Mouse (Mus musculus) kidney, embryonic 16.5 days (tissue): Measurements from ENCODE around the gene Vegfa. TPM values are rescaled to one million over a fixed set of nuclear protein-coding genes. Genes with fewer than 3 reads are reported as not detected.
A peak's percentile ranks its signal among the peaks of the same experiment; 100 is the strongest.

Source experiments
- ATAC-seq: fragments of 200-750 bp; cut with Nextera tagmentation; 2 replicates; pipeline ENCODE4 v1.8.0; 2017; ENCODE audit warnings: moderate TSS enrichment; ENCODE audit not compliant: low FRiP score, low TSS enrichment
- H3K27ac ChIP-seq: fragments of 300-500 bp; sonication (generic); 2 replicates; pipeline ENCODE4 v1.5.1; 2014; ENCODE audit warnings: low read length
- H3K27me3 ChIP-seq: fragments of 300-500 bp; sonication (generic); 2 replicates; pipeline ENCODE4 v1.6.1; 2014; ENCODE audit warnings: low read length, control low read depth, mixed read lengths; ENCODE audit not compliant: insufficient read depth
- H3K36me3 ChIP-seq: fragments of 300-500 bp; sonication (generic); 2 replicates; pipeline ENCODE4 v1.6.1; 2014; ENCODE audit warnings: low read length, control low read depth, mixed read lengths; ENCODE audit not compliant: insufficient read depth
- H3K4me1 ChIP-seq: fragments of 300-500 bp; sonication (generic); 2 replicates; pipeline ENCODE4 v1.6.1; 2014; ENCODE audit warnings: low read length, control low read depth, mixed read lengths; ENCODE audit not compliant: insufficient read depth
- H3K4me2 ChIP-seq: fragments of 300-500 bp; sonication (generic); replicated peaks from 2 replicates; pipeline ENCODE4 v1.6.1; 2014; ENCODE audit warnings: low read depth, low read length
- H3K4me3 ChIP-seq: fragments of 300-500 bp; sonication (generic); 2 replicates; pipeline ENCODE4 v1.5.1; 2014; ENCODE audit warnings: mild to moderate bottlenecking, low read length
- H3K9ac ChIP-seq: fragments of 300-500 bp; sonication (generic); replicated peaks from 2 replicates; pipeline ENCODE4 v1.6.1; 2014; ENCODE audit warnings: low read length
- H3K9me3 ChIP-seq: fragments of 300-500 bp; sonication (generic); 2 replicates; pipeline ENCODE4 v1.6.1; 2016; ENCODE audit warnings: low read length, control low read depth
- WGBS: fragments of 180-500 bp; shearing (Covaris S2); extraction: QIAGEN DNeasy Blood & Tissue Kit; methylation state at CpG from one replicate; pipeline ENCODE4 v1.1.7; 2014; 5-methylcytosine and 5-hydroxymethylcytosine counted together
- polyA plus RNA-seq: library from polyadenylated mRNA; unstranded; fragments of >200 nt; fragmentation: Nextera tagmentation; extraction: Ambion mirVana; gene quantifications from 2 replicates; pipeline ENCODE4 v1.2.1, GENCODE M21; 2015

Vegfa gene
- polyA plus RNA-seq, 1 experiment from 2014 or later, result 5.9 TPM

DNA sequence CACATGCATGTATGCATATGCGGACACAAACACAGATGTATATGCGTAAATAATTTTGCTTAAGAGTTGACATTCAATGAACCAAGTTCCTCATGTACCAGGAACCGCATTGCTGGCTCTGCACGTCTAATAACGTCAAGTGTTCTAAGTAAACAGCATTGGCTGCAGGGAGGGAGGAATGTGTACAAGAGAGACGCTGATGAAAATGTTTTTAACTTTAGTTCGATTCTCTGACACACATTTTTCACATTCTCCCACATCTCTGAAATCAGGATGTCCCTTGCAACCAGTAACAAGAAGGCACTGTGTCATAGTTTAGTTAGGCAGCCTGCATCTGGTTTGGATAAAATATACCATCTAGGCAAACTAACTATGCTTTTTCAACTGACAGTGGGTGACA is 23.6 kb upstream of the Vegfa start:
- H3K9me3 ChIP-seq, result no peaks in the 10 kb centered on the region
- no peak overlapping the region for H3K4me3 ChIP-seq
- peaks cover 29% of the 10 kb centered on the region for H3K4me1 ChIP-seq
- no peak for ATAC-seq
- no peaks in the 10 kb centered on the region for H3K36me3 ChIP-seq
- H3K27me3 ChIP-seq, result no peaks in the 10 kb centered on the region
- no peak overlapping the region for H3K27ac ChIP-seq
- no peak overlapping the region for H3K4me2 ChIP-seq
- H3K9ac ChIP-seq, result no peak overlapping the region
- 68% methylated on average over 7 of the region's 7 CpGs for WGBS

DNA sequence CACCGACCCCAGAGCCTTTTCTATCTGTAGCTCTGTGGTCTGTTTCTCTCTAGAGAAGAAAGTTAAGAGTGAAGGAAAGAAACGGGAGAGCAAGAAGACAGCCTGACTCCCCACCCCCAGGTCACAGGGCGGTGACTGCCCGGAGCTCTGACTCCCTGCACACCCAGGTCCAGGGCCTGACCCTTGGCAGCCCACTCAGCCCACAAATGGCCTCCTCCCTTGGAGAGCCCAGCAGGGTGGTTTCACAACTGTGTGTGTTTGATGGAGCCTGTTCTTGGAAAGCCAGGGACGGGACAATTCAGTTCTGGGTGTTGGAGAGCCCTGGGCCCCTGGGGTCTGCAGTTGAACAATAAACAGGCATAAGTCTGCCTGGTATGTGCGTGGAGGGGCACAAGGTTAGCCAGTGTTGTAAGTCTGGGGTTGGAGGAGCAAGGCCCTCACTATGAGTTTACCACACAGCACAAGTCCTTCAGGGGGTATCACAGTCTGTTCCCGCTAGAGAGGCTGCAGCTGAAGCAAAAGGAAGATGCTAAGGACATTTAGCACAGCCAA is 21.2 kb upstream of the Vegfa start:
- WGBS, result 65% methylated on average over 7 of the region's 7 CpGs
- H3K4me1 ChIP-seq, result peaks cover 36% of the 10 kb centered on the region
- no peak overlapping the region for H3K27ac ChIP-seq
- no peak for ATAC-seq
- no peak overlapping the region for H3K9ac ChIP-seq
- no peaks in the 10 kb centered on the region for H3K27me3 ChIP-seq
- no peak overlapping the region for H3K4me2 ChIP-seq
- no peaks in the 10 kb centered on the region; the same call in 1 of the 2 replicates for H3K9me3 ChIP-seq
- H3K4me3 ChIP-seq, result no peak overlapping the region
- H3K36me3 ChIP-seq, result no peaks in the 10 kb centered on the region

DNA sequence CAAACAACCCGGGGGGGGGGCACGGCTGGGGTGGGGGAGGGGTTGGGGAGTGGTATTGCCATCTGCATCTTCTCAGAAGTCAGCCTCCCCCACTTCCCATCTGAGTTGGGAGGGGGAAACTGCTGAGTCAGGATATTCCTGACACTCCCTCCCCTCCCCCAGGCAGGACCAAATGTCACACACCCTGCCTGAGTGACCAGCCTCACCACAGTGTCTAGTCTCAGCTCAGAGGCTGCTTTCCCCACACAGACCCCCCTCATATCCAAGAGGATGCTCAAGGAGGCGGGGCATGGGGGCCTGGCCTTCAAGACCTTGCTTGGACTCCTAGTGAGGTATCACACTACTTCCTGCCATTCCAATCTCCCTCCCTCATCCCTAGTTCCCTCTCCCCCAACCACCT is 20.0 kb upstream of the Vegfa start:
- H3K27me3 ChIP-seq, result no peaks in the 10 kb centered on the region
- H3K27ac ChIP-seq, result no peak overlapping the region
- H3K9ac ChIP-seq, result no peak overlapping the region; the same call in 1 of the 2 replicates
- no peak overlapping the region for H3K4me3 ChIP-seq
- H3K4me2 ChIP-seq, result no peak overlapping the region
- peaks cover 36% of the 10 kb centered on the region for H3K4me1 ChIP-seq
- WGBS, result 25% methylated on average over 3 of the region's 3 CpGs
- peaks cover 5% of the 10 kb centered on the region; the same call in 1 of the 2 replicates for H3K9me3 ChIP-seq
- no peaks in the 10 kb centered on the region for H3K36me3 ChIP-seq
- peak; percentile 54 for ATAC-seq

DNA sequence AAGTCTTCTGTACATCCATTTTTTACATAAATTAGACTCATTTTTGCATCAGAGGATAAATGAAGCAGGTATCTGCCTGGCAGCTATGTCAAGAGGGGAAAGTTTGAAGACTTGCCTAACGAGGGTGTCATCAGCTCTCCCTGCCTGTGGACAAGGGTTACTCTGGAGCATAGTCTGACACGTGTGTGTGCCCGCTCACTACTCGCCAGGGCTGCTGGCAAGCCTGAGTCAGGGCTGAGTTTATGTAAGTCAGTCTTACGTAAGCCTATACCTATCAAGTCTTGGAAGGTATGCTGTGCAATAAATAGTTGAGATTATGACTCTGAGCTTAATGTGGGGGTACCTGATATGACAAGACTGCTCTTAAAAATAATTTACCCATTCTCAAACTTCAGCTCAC is 19.2 kb upstream of the Vegfa start:
- ATAC-seq, result no peak
- Histone ChIP-seq H3K36me3 (no peaks in the 10 kb centered on the region), H3K27me3 (no peaks in the 10 kb centered on the region), H3K4me2 (no peak overlapping the region), H3K4me1 (peaks cover 34% of the 10 kb centered on the region), H3K27ac (no peak overlapping the region), H3K9me3 (peaks cover 5% of the 10 kb centered on the region; the same call in 1 of the 2 replicates), H3K9ac (no peak overlapping the region), H3K4me3 (no peak overlapping the region)
- 72% methylated on average over 5 of the region's 5 CpGs for WGBS

DNA sequence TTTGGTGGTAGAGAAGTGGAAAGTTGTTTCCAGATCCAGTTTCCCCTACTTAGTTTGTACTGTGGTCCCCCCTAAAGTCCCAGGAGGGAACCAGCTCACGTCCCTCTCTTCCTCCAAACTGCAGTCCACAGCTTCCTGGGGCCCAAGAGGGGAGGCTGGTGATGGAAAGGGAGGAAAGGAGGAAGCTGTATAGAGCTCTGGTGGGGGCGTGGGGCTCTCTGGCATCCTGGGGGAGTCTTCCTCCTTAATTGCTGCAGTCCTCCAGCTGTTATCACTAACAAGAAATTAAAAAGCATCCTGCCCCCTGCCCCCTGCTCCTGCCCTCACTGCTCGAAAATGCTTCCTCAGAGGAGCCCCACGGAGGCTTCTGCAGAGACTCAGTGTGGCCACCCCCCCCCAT is 17.4 kb upstream of the Vegfa start:
- 18% methylated on average over 4 of the region's 4 CpGs for WGBS
- peaks cover 28% of the 10 kb centered on the region for H3K4me1 ChIP-seq
- H3K9ac ChIP-seq, result no peak overlapping the region
- H3K4me2 ChIP-seq, result no peak overlapping the region
- H3K9me3 ChIP-seq, result peaks cover 5% of the 10 kb centered on the region; the same call in 1 of the 2 replicates
- H3K27ac ChIP-seq, result peak overlapping the region; percentile 63
- peak; percentile 35; the same call in 1 of the 2 replicates for ATAC-seq
- H3K27me3 ChIP-seq, result no peaks in the 10 kb centered on the region
- no peaks in the 10 kb centered on the region for H3K36me3 ChIP-seq
- H3K4me3 ChIP-seq, result no peak overlapping the region

DNA sequence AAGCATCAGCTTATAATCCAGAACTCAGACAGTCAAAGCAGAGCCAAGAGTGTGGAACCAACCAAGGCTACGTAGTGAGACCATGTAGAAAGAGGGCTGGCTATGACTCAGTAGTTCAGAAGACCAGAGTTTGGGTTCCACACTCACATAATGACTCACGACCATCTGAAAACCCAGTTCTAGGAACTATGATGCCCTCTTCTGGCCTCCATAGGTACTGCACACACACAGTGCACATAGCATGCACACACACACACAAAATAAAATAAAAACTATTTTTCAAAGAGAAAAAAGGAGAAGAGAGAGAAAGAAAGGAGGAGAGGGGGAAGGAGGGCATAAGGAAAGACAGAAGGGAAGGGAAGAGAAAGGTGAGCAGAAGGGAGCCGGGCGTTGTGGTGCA is 16.0 kb upstream of the Vegfa start:
- H3K9ac ChIP-seq, result no peak overlapping the region
- WGBS, result 96% methylated on average over 4 of the region's 4 CpGs
- no peak for ATAC-seq

DNA sequence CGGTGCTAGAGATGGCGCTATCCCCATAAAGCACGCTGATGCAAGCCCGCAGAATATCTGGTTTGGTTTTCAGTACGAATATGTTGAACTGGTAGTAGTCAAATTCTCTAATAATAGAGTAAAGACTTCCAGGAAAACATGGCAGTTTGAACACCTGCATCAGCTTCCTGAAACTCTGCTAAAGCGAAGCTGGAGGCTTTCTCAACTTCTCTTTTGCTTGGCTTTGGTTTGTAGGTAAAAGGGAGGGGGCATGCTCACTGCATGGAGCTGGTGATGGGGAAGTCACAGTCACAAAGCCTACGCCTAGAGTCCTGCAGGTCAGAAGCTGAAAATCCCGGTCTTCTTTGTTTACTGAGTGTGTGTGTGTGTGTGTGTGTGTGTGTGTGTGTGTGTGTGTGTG is 13.6 kb upstream of the Vegfa start:
- Histone ChIP-seq H3K4me3 (no peak overlapping the region), H3K27ac (no peak overlapping the region), H3K4me2 (no peak overlapping the region), H3K9ac (no peak overlapping the region), H3K9me3 (peaks cover 5% of the 10 kb centered on the region; the same call in 1 of the 2 replicates), H3K27me3 (no peaks in the 10 kb centered on the region), H3K4me1 (peaks cover 14% of the 10 kb centered on the region), H3K36me3 (no peaks in the 10 kb centered on the region)
- no peak for ATAC-seq
- 85% methylated on average over 8 of the region's 8 CpGs for WGBS

More for the DNA sequence above, 16.0 kb upstream of the Vegfa start:
- Histone ChIP-seq H3K4me3 (no peak overlapping the region), H3K9me3 (peaks cover 5% of the 10 kb centered on the region; the same call in 1 of the 2 replicates), H3K4me2 (no peak overlapping the region), H3K27ac (no peak overlapping the region), H3K4me1 (peaks cover 28% of the 10 kb centered on the region), H3K36me3 (no peaks in the 10 kb centered on the region), H3K27me3 (no peaks in the 10 kb centered on the region)

DNA sequence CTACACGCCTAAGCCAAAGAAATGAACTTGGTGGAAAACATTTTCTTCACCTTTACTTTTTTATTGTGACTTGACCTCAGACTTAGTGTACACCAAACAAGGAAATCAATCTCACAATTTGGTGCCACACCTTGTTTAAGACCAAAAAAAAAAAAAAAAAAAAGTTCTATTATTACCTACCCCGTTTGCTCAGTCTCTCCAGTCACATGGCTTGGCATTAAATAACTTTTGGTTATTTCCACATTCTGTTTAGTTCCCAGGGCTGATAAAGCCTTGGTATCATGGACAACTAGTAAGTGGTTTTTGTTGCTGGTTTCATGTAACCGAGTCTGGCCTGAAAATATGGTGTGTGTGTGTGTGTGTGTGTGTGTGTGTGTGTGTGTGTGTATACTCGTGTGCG is 12.8 kb upstream of the Vegfa start:
- no peaks in the 10 kb centered on the region for H3K36me3 ChIP-seq
- H3K9me3 ChIP-seq, result peaks cover 5% of the 10 kb centered on the region; the same call in 1 of the 2 replicates
- H3K27me3 ChIP-seq, result no peaks in the 10 kb centered on the region
- no peak for ATAC-seq
- H3K27ac ChIP-seq, result no peak overlapping the region
- no peak overlapping the region for H3K4me2 ChIP-seq
- WGBS, result 94% methylated on average over 5 of the region's 5 CpGs
- no peak overlapping the region for H3K9ac ChIP-seq
- H3K4me3 ChIP-seq, result no peak overlapping the region
- peaks cover 16% of the 10 kb centered on the region for H3K4me1 ChIP-seq

DNA sequence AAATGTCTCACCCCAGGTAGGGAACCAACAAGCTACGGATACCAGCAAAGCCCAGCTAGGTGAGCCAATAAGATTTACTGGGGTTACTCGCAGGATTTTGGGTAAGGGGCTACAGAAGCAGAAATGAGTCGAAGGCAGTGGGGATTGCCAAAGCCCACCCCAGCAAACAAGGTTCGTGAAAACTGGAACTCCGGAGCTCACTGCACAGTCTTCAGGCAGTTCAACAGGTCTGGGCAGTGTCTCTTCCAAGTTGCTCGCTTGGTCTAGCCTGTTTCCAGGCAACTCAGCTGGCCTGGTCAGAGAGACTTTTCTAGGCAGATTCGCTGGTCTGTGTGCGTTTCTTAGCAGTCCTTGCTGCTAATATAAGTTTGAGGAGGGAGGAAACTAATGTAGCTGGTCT is 10.0 kb upstream of the Vegfa start:
- Histone ChIP-seq H3K27me3 (no peaks in the 10 kb centered on the region), H3K9ac (no peak overlapping the region), H3K4me2 (no peak overlapping the region), H3K27ac (no peak overlapping the region), H3K9me3 (no peaks in the 10 kb centered on the region), H3K4me3 (no peak overlapping the region), H3K4me1 (peaks cover 4% of the 10 kb centered on the region; the same call in 1 of the 2 replicates), H3K36me3 (no peaks in the 10 kb centered on the region)
- ATAC-seq, result no peak
- WGBS, result 90% methylated on average over 8 of the region's 8 CpGs

DNA sequence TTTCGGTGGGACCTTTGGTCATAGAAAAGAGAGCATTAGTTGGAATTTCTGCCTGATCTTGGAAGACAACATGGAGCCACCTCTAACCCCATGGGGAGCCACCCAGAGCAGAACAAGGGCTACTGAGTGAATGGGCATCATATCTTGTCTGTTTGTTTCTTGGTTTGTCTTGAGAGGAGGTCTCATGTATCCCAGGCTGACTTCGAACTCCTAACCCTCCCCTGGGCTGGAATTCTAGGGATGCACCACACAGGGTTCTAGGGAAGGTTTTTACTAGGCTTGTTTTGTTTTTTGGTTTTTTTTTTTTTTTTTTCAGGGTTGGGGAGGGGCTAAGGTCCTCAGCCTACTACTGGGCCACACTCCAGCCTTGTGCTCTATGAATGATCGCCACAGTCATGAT is 9.5 kb upstream of the Vegfa start:
- no peak overlapping the region for H3K4me2 ChIP-seq
- no peaks in the 10 kb centered on the region for H3K27me3 ChIP-seq
- H3K4me1 ChIP-seq, result peaks cover 4% of the 10 kb centered on the region; the same call in 1 of the 2 replicates
- H3K27ac ChIP-seq, result no peak overlapping the region
- H3K4me3 ChIP-seq, result no peak overlapping the region
- 88% methylated on average over 3 of the region's 3 CpGs for WGBS
- ATAC-seq, result no peak
- H3K9ac ChIP-seq, result no peak overlapping the region
- no peaks in the 10 kb centered on the region for H3K36me3 ChIP-seq
- H3K9me3 ChIP-seq, result no peaks in the 10 kb centered on the region
